Mouse (Mus musculus): ENCODE measurements at regions not wholly inside any gene's neighbourhood (a gene's known extent, or its start where the extent isn't known, plus 50 kb on each side); places are given as distances from the start of the nearest gene placed in this dataset.

- no peak for DNase-seq (ENCODE audit: low spot score)
Observed at GRCm38 (mm10) chr13:116795041-116795440, 230.3 kb downstream of the Parp8 start.

GRCm38 (mm10) chr13:116781616-116782015 is 243.7 kb downstream of the Parp8 start:
- DNase-seq (ENCODE audit: low spot score), result no peak

- no peak for DNase-seq (ENCODE audit: low spot score)
Observed at GRCm38 (mm10) chr13:116765491-116765890, 259.8 kb downstream of the Parp8 start.

GRCm38 (mm10) chr13:116759912-116760311 is 265.4 kb downstream of the Parp8 start:
- DNase-seq (ENCODE audit: low spot score), result no peak

GRCm38 (mm10) chr13:116740825-116741224 is 284.5 kb downstream of the Parp8 start:
- no peak for DNase-seq (ENCODE audit: low spot score)

- no peak for DNase-seq (ENCODE audit: low spot score)
Observed at GRCm38 (mm10) chr13:116723361-116724153, 301.8 kb downstream of the Parp8 start.

GRCm38 (mm10) chr13:116714809-116715208 is 310.5 kb downstream of the Parp8 start:
- peak; percentile 90 for DNase-seq (ENCODE audit: low spot score)

GRCm38 (mm10) chr13:116711866-116712593 is 313.3 kb downstream of the Parp8 start:
- peak; percentile 96 for DNase-seq (ENCODE audit: low spot score)

GRCm38 (mm10) chr13:116711148-116711865 is 314.0 kb downstream of the Parp8 start:
- DNase-seq (ENCODE audit: low spot score), result peak; percentile 58

GRCm38 (mm10) chr13:116709671-116710070 is 315.7 kb downstream of the Parp8 start:
- DNase-seq (ENCODE audit: low spot score), result peak; percentile 61

GRCm38 (mm10) chr13:116708846-116709245 is 316.5 kb downstream of the Parp8 start:
- peak; percentile 65 for DNase-seq (ENCODE audit: low spot score)

GRCm38 (mm10) chr13:116708456-116708780 is 316.9 kb downstream of the Parp8 start:
- DNase-seq (ENCODE audit: low spot score), result no peak

GRCm38 (mm10) chr13:116707621-116708455 is 317.5 kb downstream of the Parp8 start:
- peak; percentile 55 for DNase-seq (ENCODE audit: low spot score)

- peak; percentile 83 for DNase-seq (ENCODE audit: low spot score)
Observed at GRCm38 (mm10) chr13:116706401-116707330, 318.7 kb downstream of the Parp8 start.

GRCm38 (mm10) chr13:116705611-116706386 is 319.5 kb downstream of the Parp8 start:
- DNase-seq (ENCODE audit: low spot score), result peak; percentile 69

GRCm38 (mm10) chr13:116688714-116689113 is 336.6 kb downstream of the Parp8 start:
- DNase-seq (ENCODE audit: low spot score), result no peak
